Mouse (Mus musculus): ENCODE data around the gene Osbpl9.

Osbpl9 gene

GRCm38 (mm10) chr4:109098861-109099260, 103.2 kb downstream of the Osbpl9 start:
- no peak for DNase-seq

GRCm38 (mm10) chr4:109094269-109094668, 107.8 kb downstream of the Osbpl9 start:
- no peak for DNase-seq

- DNase-seq = no peak
Observed at GRCm38 (mm10) chr4:109092344-109092743, 109.7 kb downstream of the Osbpl9 start.

- DNase-seq = no peak
Observed at GRCm38 (mm10) chr4:109091241-109091777, 110.8 kb downstream of the Osbpl9 start.

GRCm38 (mm10) chr4:109089999-109090398, 112.1 kb downstream of the Osbpl9 start:
- DNase-seq = no peak

GRCm38 (mm10) chr4:109089171-109089570, 112.9 kb downstream of the Osbpl9 start:
- DNase-seq = peak; percentile 27

- no peak for DNase-seq
Observed at GRCm38 (mm10) chr4:109080118-109080517, 122.0 kb downstream of the Osbpl9 start.

GRCm38 (mm10) chr4:109079676-109080075, 122.4 kb downstream of the Osbpl9 start:
- no peak for DNase-seq

- no peak for DNase-seq
Observed at GRCm38 (mm10) chr4:109078941-109079340, 123.1 kb downstream of the Osbpl9 start.

GRCm38 (mm10) chr4:109073296-109073695, 128.8 kb downstream of the Osbpl9 start:
- DNase-seq = no peak

- no peak for DNase-seq
Observed at GRCm38 (mm10) chr4:109072891-109073290, 129.2 kb downstream of the Osbpl9 start.

- no peak for DNase-seq
Observed at GRCm38 (mm10) chr4:109065714-109066113, 136.4 kb downstream of the Osbpl9 start.

- no peak for DNase-seq
Observed at GRCm38 (mm10) chr4:109064941-109065340, 137.1 kb downstream of the Osbpl9 start.

GRCm38 (mm10) chr4:109059255-109059821, 142.7 kb downstream of the Osbpl9 start:
- no peak for DNase-seq

- no peak for DNase-seq
Observed at GRCm38 (mm10) chr4:109057640-109058039, 144.4 kb downstream of the Osbpl9 start.

GRCm38 (mm10) chr4:109056351-109056750, 145.7 kb downstream of the Osbpl9 start:
- DNase-seq = peak in 1 of 2 experiments; percentile 16

- DNase-seq = no peak
Observed at GRCm38 (mm10) chr4:109054003-109054402, 148.1 kb downstream of the Osbpl9 start.

GRCm38 (mm10) chr4:109052282-109052681, 149.8 kb downstream of the Osbpl9 start:
- DNase-seq = no peak

GRCm38 (mm10) chr4:109048258-109048657, 153.8 kb downstream of the Osbpl9 start:
- no peak for DNase-seq

- no peak for DNase-seq
Observed at GRCm38 (mm10) chr4:109043756-109044155, 158.3 kb downstream of the Osbpl9 start.

- DNase-seq = no peak
Observed at GRCm38 (mm10) chr4:109043294-109043693, 158.8 kb downstream of the Osbpl9 start.

- DNase-seq = no peak
Observed at GRCm38 (mm10) chr4:109042739-109043138, 159.3 kb downstream of the Osbpl9 start.

- peak; percentile 42 to 52 for DNase-seq
Observed at GRCm38 (mm10) chr4:109036327-109036726, 165.7 kb downstream of the Osbpl9 start.

- DNase-seq = no peak
Observed at GRCm38 (mm10) chr4:109030266-109030665, 171.8 kb downstream of the Osbpl9 start.

GRCm38 (mm10) chr4:109029857-109030256, 172.2 kb downstream of the Osbpl9 start:
- no peak for DNase-seq

All from cerebellum, adult 18-20 months (tissue).